Mouse (Mus musculus) cerebellum, postnatal 25 days (tissue): Measurements from ENCODE around the gene Rcc2.
A peak's percentile ranks its signal among the peaks of the same experiment; 100 is the strongest.

Source experiments
- DNase-seq, 2 experiments: peaks; one replicate each; pipeline ENCODE4 v3.0.0; 2021; ENCODE audit warnings: mixed read lengths in 2 of 2

Gene Rcc2

GRCm38 (mm10) chr4:140700269-140701018 is at the start of gene Rcc2:
Rcc2 (plus strand) TSS chr4:140700541.
- no peak for DNase-seq

- no peak for DNase-seq
Measured at GRCm38 (mm10) chr4:140653835-140654583, 46.3 kb upstream of the Rcc2 start.

GRCm38 (mm10) chr4:140654798-140655197 is 45.5 kb upstream of the Rcc2 start:
- DNase-seq = no peak

- no peak for DNase-seq
Measured at GRCm38 (mm10) chr4:140656529-140656928, 43.8 kb upstream of the Rcc2 start.

- peak; percentile 57 to 72 for DNase-seq
Measured at GRCm38 (mm10) chr4:140657681-140658575, 42.4 kb upstream of the Rcc2 start.

GRCm38 (mm10) chr4:140661406-140662022 is 38.8 kb upstream of the Rcc2 start:
- no peak for DNase-seq

GRCm38 (mm10) chr4:140662453-140662852 is 37.9 kb upstream of the Rcc2 start:
- DNase-seq = no peak

- no peak for DNase-seq
Measured at GRCm38 (mm10) chr4:140662882-140663585, 37.3 kb upstream of the Rcc2 start.

GRCm38 (mm10) chr4:140665053-140665452 is 35.3 kb upstream of the Rcc2 start:
- no peak for DNase-seq

GRCm38 (mm10) chr4:140665760-140666159 is 34.6 kb upstream of the Rcc2 start, which contains the start of gene Arhgef10l:
Arhgef10l (minus strand) TSS chr4:140666012.
- DNase-seq = peak; percentile 68 to 83

- DNase-seq = no peak
Measured at GRCm38 (mm10) chr4:140667802-140668201, 32.5 kb upstream of the Rcc2 start.

- DNase-seq = no peak
Measured at GRCm38 (mm10) chr4:140673527-140674264, 26.6 kb upstream of the Rcc2 start.

- DNase-seq = peak; percentile 86 to 93
Measured at GRCm38 (mm10) chr4:140674345-140674926, 25.9 kb upstream of the Rcc2 start.

- peak; percentile 63 to 80 for DNase-seq
Measured at GRCm38 (mm10) chr4:140679038-140679437, 21.3 kb upstream of the Rcc2 start.

GRCm38 (mm10) chr4:140679723-140680380 is 20.5 kb upstream of the Rcc2 start:
- DNase-seq = peak; percentile 86 to 91

- DNase-seq = no peak
Measured at GRCm38 (mm10) chr4:140680731-140681397, 19.5 kb upstream of the Rcc2 start.

- DNase-seq = no peak
Measured at GRCm38 (mm10) chr4:140683608-140684007, 16.7 kb upstream of the Rcc2 start.

GRCm38 (mm10) chr4:140684141-140684871 is 16.0 kb upstream of the Rcc2 start:
- no peak for DNase-seq

- DNase-seq = no peak
Measured at GRCm38 (mm10) chr4:140684881-140685303, 15.4 kb upstream of the Rcc2 start.
